Mouse (Mus musculus): Measurements from ENCODE around the gene Rnf214.

- TF ChIP-seq POLR2A (IDR thresholded peaks at IDR 0.05; ENCODE audit: borderline replicate concordance, low read depth, low read length) (no peak), CTCF (IDR thresholded peaks at IDR 0.05; ENCODE audit: low read depth, low read length) (no peak)
These were observed 47.0 kb upstream of the Rnf214 start for GRCm38 (mm10) chr9:45953511-45954293.

All from bone marrow macrophage, adult 2 months (primary cell).